Mouse (Mus musculus) thymus, adult 18-20 months (tissue): ENCODE measurements around the gene Slc25a12.

Experiments used
- DNase-seq, 2 experiments: peaks; one replicate each; pipeline ENCODE4 v3.0.0; 2022; ENCODE audit warnings: mixed read lengths in 2 of 2

Slc25a12 gene

GRCm38 (mm10) chr2:71303221-71303620 lies 64.3 kb downstream of the Slc25a12 start:
- no peak for DNase-seq

GRCm38 (mm10) chr2:71302156-71302663 lies 65.3 kb downstream of the Slc25a12 start:
- DNase-seq, result no peak

GRCm38 (mm10) chr2:71298729-71299128 lies 68.8 kb downstream of the Slc25a12 start:
- no peak for DNase-seq

DNA sequence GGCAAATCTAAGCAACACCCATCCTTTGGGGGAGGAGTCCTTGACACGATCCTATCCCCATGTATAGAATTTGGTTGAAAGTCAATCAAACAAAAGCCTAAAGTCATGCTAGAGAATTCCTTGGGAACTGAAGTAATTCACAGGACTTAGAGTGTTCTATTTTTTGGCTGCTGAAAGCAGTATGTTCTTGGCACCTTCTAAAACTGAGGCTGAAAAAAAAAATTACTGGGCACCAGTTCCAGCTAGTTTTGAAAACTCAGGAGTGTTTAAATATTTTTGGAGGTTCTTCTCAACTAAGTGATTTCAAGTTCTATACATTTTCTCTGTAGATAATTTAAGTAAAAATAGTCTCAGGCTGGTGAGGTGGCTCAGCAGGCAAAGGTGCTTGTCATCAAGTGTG lies 70.0 kb downstream of the Slc25a12 start:
- no peak for DNase-seq

GRCm38 (mm10) chr2:71295844-71296243 lies 71.7 kb downstream of the Slc25a12 start:
- DNase-seq, result no peak

GRCm38 (mm10) chr2:71294489-71294888 lies 73.1 kb downstream of the Slc25a12 start:
- no peak for DNase-seq

DNA sequence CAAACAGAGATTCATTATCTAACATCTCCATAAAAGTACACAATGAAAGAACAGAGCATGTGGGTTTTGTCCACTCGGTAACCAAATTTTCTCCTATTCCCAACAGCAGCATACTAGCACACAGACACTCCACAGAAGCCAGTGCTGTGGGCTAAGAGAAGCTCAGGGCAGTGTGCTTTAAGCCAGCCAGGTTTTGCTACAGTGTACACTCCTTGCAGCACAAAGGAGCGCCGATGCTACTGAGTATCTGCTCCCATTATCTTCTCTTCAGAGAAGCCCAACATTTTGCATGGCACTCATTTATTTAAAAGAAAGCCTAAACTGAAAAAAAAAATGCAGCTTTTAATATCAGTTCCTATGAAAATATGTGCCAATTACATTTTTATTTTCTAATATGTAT lies 73.6 kb downstream of the Slc25a12 start:
- DNase-seq, result no peak

GRCm38 (mm10) chr2:71291566-71291965 lies 76.0 kb downstream of the Slc25a12 start:
- no peak for DNase-seq

DNA sequence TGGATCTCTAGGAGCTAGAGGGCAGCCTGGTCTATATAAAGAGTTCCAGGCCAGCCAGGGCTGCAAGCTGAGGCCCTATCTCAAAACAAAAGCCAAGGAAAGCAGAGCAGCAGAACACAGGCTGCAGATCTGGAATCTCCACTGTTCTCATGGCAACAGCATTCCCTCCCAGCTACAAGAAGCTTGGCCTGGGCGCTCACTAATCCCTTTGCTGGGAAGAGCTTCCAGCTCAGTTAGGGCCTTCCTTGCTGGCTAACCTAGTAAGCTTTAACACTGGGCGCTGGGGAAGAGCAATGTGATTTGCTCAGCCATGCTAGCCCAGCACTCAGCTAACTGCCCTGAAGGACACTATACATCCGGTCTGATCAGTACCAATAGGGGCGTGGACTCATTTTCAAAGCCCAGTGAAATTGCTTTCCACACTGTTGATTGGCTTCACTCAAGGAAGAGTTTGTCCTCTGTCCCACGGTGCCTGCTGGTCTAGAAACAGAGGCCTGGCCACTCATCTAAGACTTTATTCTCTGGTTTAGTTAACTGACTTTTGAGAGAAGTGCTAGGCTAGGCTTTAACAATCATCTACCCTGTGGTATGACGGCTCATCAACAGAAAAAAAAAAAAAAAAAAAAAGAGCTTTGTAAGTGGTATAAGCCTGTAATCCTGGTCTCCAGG lies 77.3 kb downstream of the Slc25a12 start:
- DNase-seq, result no peak

DNA sequence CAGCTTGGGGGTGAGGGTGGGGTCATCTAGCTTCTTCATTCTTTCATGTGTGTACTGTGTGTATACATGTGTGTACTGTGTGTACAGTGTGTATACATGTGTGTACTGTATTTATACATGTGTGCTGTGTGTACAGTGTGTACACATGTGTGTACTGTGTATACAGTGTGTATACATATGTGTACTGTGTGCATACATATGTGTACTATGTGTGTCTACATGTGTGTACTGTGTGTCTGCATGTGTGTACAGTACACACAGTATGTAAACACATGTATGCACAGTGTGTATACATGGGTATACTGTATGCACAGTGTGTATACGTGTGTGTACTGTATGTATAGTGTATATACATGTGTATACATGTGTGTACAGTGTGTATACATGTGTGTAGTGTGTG lies 85.6 kb downstream of the Slc25a12 start:
- no peak for DNase-seq

DNA sequence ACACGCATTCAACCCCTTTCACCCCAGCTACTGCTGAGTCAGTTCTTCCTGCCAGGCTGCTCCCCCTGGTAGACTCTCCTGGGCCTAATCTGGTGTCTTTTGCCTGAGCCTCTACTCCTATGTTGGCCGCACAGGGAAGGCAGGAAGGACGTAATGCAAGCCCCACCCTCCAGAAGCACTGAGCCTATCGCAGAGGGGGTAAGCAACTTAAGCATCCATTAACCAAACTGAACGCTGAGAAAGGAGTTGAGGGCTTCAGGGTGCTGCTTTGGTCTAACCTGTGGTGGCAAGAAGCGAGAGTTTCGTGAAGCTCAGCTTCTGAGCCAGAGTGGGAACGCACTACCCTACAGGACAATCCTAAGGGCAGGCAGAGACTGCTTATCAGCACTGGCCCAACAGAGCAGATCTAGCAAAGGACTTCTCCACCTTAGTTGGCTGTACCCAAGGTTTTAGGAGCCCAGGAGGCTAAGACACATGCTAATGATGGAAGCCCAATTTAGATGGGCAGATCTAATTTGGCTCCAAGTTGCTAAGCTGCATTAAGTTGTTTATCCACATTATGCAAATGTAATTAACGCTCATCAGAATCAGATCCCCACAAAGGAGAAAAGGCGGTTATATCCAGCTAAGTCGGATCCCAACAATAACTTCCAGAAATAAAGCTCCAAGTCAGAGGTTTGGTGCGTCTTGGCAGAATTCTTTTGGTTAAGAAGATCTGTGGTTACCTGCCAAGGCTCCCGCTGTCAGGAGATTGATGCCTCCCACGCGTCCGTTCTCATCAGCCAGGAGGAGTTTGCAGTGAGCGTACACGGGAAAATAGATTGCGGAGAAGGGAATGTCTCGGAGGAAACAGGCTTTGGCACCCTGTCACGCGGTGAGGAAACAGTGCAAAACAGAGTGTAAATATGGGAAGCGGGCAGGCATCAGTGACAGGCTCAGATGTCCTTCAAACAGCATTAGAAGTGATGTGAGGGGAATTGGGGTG lies 88.5 kb downstream of the Slc25a12 start:
- DNase-seq, result no peak

GRCm38 (mm10) chr2:71275734-71276133 lies 91.8 kb downstream of the Slc25a12 start:
- no peak for DNase-seq

GRCm38 (mm10) chr2:71273955-71274679 lies 93.4 kb downstream of the Slc25a12 start:
- no peak for DNase-seq

GRCm38 (mm10) chr2:71270085-71270484 lies 97.5 kb downstream of the Slc25a12 start:
- DNase-seq, result no peak

DNA sequence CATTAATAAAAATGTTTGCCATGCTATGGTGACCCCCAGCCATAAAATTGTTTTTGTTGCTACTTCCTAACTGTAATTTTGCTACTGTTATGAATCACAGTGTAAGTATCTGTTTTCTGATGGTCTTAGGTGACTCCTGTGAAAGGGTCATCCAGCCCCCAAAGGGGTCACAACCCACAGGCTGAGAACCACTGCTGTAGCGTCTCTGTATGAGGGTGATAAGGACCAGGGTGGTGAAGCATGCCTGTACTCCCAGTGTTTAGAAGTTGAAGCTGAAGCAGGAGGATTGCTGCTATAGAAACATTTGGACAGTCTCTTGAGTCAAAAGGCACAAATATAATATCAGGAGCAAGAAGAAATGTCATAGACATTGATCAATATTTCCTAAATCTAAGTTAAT lies 98.2 kb downstream of the Slc25a12 start:
- no peak for DNase-seq

GRCm38 (mm10) chr2:71268691-71269090 lies 98.9 kb downstream of the Slc25a12 start:
- no peak for DNase-seq

DNA sequence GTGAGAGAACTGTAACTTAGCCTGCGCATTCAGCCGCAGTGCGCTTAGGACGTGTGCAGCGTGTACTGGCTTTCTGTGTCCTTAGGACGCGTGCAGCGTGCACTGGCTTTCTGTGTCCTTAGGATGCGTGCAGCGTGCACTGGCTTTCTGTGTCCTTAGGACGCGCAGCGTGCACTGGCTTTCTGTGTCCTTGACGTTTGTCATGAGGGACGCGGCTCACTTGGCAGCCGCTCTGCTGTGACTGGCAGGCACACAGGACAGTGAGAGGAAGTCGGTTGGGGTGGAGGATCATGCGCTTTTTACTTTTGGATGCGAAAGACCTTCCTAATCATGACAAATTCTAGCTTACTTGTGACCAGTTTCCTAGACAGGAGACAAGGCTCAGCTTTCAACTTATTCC lies 103.0 kb downstream of the Slc25a12 start:
- no peak for DNase-seq

- DNase-seq, result no peak
These were observed 111.0 kb downstream of the Slc25a12 start for GRCm38 (mm10) chr2:71256581-71256980.

- DNase-seq, result no peak
These were observed 112.7 kb downstream of the Slc25a12 start for GRCm38 (mm10) chr2:71254836-71255235.

GRCm38 (mm10) chr2:71250841-71251240 lies 116.7 kb downstream of the Slc25a12 start:
- DNase-seq, result no peak

GRCm38 (mm10) chr2:71248071-71248470 lies 119.5 kb downstream of the Slc25a12 start:
- no peak for DNase-seq

DNA sequence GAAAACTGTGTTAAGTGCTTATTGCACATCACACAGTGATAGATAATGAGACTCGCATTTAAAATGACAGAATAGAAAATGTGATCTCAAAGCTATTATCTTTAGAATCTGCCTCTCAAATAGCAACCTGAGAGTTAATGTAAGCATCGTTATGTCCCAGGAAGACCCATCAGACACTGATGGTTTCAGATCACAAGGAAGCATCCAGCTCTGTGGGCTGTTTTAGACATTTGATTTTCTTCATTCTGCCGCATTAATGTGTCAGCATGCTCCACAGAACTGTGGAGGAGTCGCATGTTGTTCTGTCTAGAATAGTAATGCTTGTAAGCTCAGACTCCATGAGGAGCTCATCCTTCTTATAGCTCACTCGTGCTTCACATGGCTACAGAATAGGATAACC lies 121.5 kb downstream of the Slc25a12 start:
- DNase-seq, result no peak

GRCm38 (mm10) chr2:71245416-71245815 lies 122.1 kb downstream of the Slc25a12 start:
- no peak for DNase-seq
